Mouse (Mus musculus) adrenal gland, postnatal 25 days (tissue): ENCODE data around the gene Mup14. TPM values are rescaled to one million over a fixed set of nuclear protein-coding genes. Genes with fewer than 3 reads are reported as not detected.
"Not testable (repeated sequence)": the region's sequence is repeated elsewhere in the genome, so short reads cannot be mapped to it uniquely, and the experiment has no call there.

Experiments used
- DNase-seq: peaks from one replicate; pipeline ENCODE4 v3.0.0; 2021; ENCODE audit warnings: mixed read lengths
- long read RNA-seq: library from polyadenylated mRNA; stranded (forward); transcript quantifications from one replicate; pipeline ENCODE4 v2.0.0, GENCODE M21; 2021
- total RNA-seq: library from RNA; stranded (reverse); gene quantifications from 2 replicates; pipeline ENCODE4 v1.2.3, GENCODE M21; 2021

The Mup14 gene
- 5.4 TPM in 1 of 2 replicates, not detected in the other for total RNA-seq
- long read RNA-seq, transcript Mup14-201 (6 exons, 652 nt), result minor isoform, 25 of 242 reads
- long read RNA-seq, transcript Mup14-202 (7 exons, 925 nt), result major isoform, 121 of 242 reads
- long read RNA-seq, partial matches to known transcripts, result 79 of 242 reads
- long read RNA-seq, other reads (novel, unspliced or antisense), result 16 of 242 reads

DNA sequence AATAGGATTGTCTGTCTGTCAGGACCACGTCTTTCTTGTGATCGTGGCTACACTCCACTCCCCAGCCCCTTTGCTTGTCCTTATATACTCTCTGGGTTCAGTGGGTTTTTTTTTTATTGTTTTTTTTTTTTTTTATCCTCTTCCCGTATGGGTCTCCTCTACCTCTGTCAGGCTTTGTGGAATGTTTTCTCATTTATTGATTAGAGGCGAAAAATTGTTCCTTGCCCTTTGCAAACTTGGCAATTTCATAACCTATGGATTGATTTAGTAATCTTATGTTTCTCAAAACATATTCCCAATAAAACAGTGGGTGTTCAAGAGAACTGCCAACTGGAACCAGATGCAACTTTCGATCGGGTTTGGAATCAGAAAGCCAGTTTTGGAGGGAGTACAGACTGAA lies at the start of gene Mup14:
Gene Mup14 (minus strand): TSS at position 101 of the 400 bp plus-strand sequence.
- DNase-seq, result not testable (repeated sequence)

- not testable (repeated sequence) for DNase-seq
Observed at GRCm38 (mm10) chr4:61338108-61338507, 34.3 kb upstream of the Mup14 start.

Other genes with a start within 250 kb of the Mup14 start
- not detected in 2 replicates for gene Mup13, start 75.7 kb downstream of the Mup14 start, total RNA-seq
- gene Mup15, start 135.7 kb upstream of the Mup14 start, total RNA-seq, result not detected in 2 replicates
- 3.4 TPM in 1 of 2 replicates, not detected in the other for gene Mup16, start 215.5 kb upstream of the Mup14 start, total RNA-seq